Mouse (Mus musculus): ENCODE data around the gene Olfr248. TPM values are rescaled to one million over a fixed set of nuclear protein-coding genes. Genes with fewer than 3 reads are reported as not detected.

Gene Olfr248
- total and polyA plus RNA-seq, 3 experiments, result not detected

GRCm38 (mm10) chr1:174428407-174428806 is 37.6 kb downstream of the Olfr248 start:
- H3K36me3 ChIP-seq (ENCODE audit: control insufficient read depth in 1 of 2, insufficient read depth in 2 of 2, low read length in 2 of 2), result peaks cover 0 to 19% of the 10 kb centered on the region in 2 experiments; a peak in 2 of 4 replicates
- no peaks in the 10 kb centered on the region for H3K79me2 ChIP-seq (ENCODE audit: control insufficient read depth, insufficient read depth, low read length, poor library complexity)
- H3K9ac ChIP-seq (ENCODE audit: control insufficient read depth, low read depth, low read length, poor library complexity, severe bottlenecking), result no peak overlapping the region
- DNase-seq (ENCODE audit: low read depth, low spot score), result peak; percentile 45
- H3K9me3 ChIP-seq (replicated peaks; ENCODE audit: insufficient read depth, low read length), result no peaks in the 10 kb centered on the region
- peaks cover 11 to 15% of the 10 kb centered on the region in 2 experiments for H3K4me1 ChIP-seq (ENCODE audit: control insufficient read depth in 1 of 2, insufficient read depth in 2 of 2, low read length in 2 of 2)
- TF ChIP-seq GATA1 (IDR thresholded peaks at IDR 0.05; ENCODE audit: low read depth, low read length) (peak; percentile 30; the same call in 1 of the 2 replicates), UBTF (IDR thresholded peaks at IDR 0.05; ENCODE audit: borderline replicate concordance, insufficient read depth, low read depth, low read length) (no peak), RAD21 (IDR thresholded peaks at IDR 0.05; ENCODE audit: low read depth, low read length) (no peak), TAL1 (IDR thresholded peaks at IDR 0.05; ENCODE audit: low read length) (peak; percentile 51), TCF12 (IDR thresholded peaks at IDR 0.05; ENCODE audit: low read depth, low read length) (peak; percentile 42), CTCF (IDR thresholded peaks at IDR 0.05 in 2 of 3, conservative IDR thresholded peaks at IDR 0.05 in 1 of 3; ENCODE audit: control insufficient read depth in 1 of 3, insufficient read depth in 1 of 3, low read depth in 2 of 3, low read length in 3 of 3, poor library complexity in 1 of 3, severe bottlenecking in 1 of 3) (no peak), RCOR1 (IDR thresholded peaks at IDR 0.05; ENCODE audit: low read depth, low read length) (0 out of 2 replicates have a peak, but pooled peaks have one; percentile 26), CHD2 (IDR thresholded peaks at IDR 0.05; ENCODE audit: low read length) (no peak), ETS1 (IDR thresholded peaks at IDR 0.05; ENCODE audit: low read depth, low read length) (0 out of 2 replicates have a peak, but pooled peaks have one; percentile 42), EP300 (IDR thresholded peaks at IDR 0.05; ENCODE audit: low read depth in 1 of 2, low read length in 2 of 2) (peak; percentile 53 to 55; a peak in 2 of 4 replicates)
- H3K27ac ChIP-seq (ENCODE audit: control insufficient read depth, low read depth, low read length), result no peak overlapping the region
- H3K27me3 ChIP-seq (ENCODE audit: control insufficient read depth in 1 of 2, insufficient read depth in 2 of 2, low read length in 2 of 2), result no peaks in the 10 kb centered on the region
- H3K4me3 ChIP-seq (ENCODE audit: control insufficient read depth in 1 of 2, insufficient read depth in 1 of 2, low read depth in 2 of 2, low read length in 2 of 2), result no peak overlapping the region

DNA sequence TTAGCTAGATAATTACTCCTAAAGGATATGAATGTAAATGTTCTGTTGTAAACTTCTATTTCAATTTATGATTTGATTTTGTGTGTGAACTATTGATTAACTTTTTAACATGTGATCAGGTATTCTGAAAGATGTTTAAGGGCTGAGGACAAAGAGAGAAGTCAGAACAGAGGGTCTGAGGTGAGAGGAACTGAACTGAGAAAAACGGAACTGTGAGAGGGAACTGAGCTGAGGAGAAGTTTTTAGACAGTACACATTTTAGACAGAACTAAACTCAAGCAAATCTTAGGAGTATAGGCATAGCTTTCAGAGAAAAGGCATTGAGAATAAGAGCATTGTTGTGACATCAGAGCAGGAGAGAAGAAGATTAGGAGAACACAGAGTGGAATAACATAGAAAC is 43.3 kb downstream of the Olfr248 start:
- TF ChIP-seq POLR2A (IDR thresholded peaks at IDR 0.05; ENCODE audit: control insufficient read depth in 1 of 2, insufficient read depth in 1 of 2, low read depth in 1 of 2, low read length in 2 of 2, poor library complexity in 1 of 2), result no peak
- TF ChIP-seq CHD2 (IDR thresholded peaks at IDR 0.05; ENCODE audit: low read length), result no peak
- no peak for TF ChIP-seq MAZ (IDR thresholded peaks at IDR 0.05; ENCODE audit: low read depth, low read length)
- TF ChIP-seq CTCF (IDR thresholded peaks at IDR 0.05 in 2 of 3, conservative IDR thresholded peaks at IDR 0.05 in 1 of 3; ENCODE audit: control insufficient read depth in 1 of 3, insufficient read depth in 1 of 3, low read depth in 2 of 3, low read length in 3 of 3, poor library complexity in 1 of 3, severe bottlenecking in 1 of 3), result no peak
- TF ChIP-seq USF1 (IDR thresholded peaks at IDR 0.05; ENCODE audit: low read depth, low read length), result no peak
- no peak for TF ChIP-seq MYB (IDR thresholded peaks at IDR 0.05; ENCODE audit: low read depth, low read length)
- TF ChIP-seq NELFE (IDR thresholded peaks at IDR 0.05; ENCODE audit: low read depth, low read length), result no peak
- TF ChIP-seq ZMIZ1 (IDR thresholded peaks at IDR 0.05; ENCODE audit: low read depth, low read length), result no peak
- no peak for TF ChIP-seq UBTF (IDR thresholded peaks at IDR 0.05; ENCODE audit: borderline replicate concordance, insufficient read depth, low read depth, low read length)
- no peak for TF ChIP-seq TBP (IDR thresholded peaks at IDR 0.05; ENCODE audit: low read depth, low read length)
- TF ChIP-seq ZC3H11A (IDR thresholded peaks at IDR 0.05; ENCODE audit: low read depth, low read length), result no peak
- no peak for TF ChIP-seq GATA1 (IDR thresholded peaks at IDR 0.05; ENCODE audit: low read depth, low read length)
- H3K9me3 ChIP-seq (replicated peaks; ENCODE audit: insufficient read depth, low read length), result no peaks in the 10 kb centered on the region
- H3K4me3 ChIP-seq (ENCODE audit: control insufficient read depth in 1 of 2, insufficient read depth in 1 of 2, low read depth in 2 of 2, low read length in 2 of 2), result no peak overlapping the region
- no peak overlapping the region for H3K27ac ChIP-seq (ENCODE audit: control insufficient read depth, low read depth, low read length)
- H3K27me3 ChIP-seq (ENCODE audit: control insufficient read depth in 1 of 2, insufficient read depth in 2 of 2, low read length in 2 of 2), result no peaks in the 10 kb centered on the region
- peak; percentile 33 for DNase-seq (ENCODE audit: low read depth, low spot score)
- H3K4me1 ChIP-seq (ENCODE audit: control insufficient read depth in 1 of 2, insufficient read depth in 2 of 2, low read length in 2 of 2), result no peaks in the 10 kb centered on the region
- H3K79me2 ChIP-seq (ENCODE audit: control insufficient read depth, insufficient read depth, low read length, poor library complexity), result no peaks in the 10 kb centered on the region
- H3K9ac ChIP-seq (ENCODE audit: control insufficient read depth, low read depth, low read length, poor library complexity, severe bottlenecking), result no peak overlapping the region
- H3K36me3 ChIP-seq (ENCODE audit: control insufficient read depth in 1 of 2, insufficient read depth in 2 of 2, low read length in 2 of 2), result no peaks in the 10 kb centered on the region

Other genes starting within 250 kb of the Olfr248 start
- gene Olfr420, start 235.4 kb upstream of the Olfr248 start, total RNA-seq (2012; rRNA removed), result not detected in 2 replicates
- not detected for gene Olfr420, start 235.4 kb upstream of the Olfr248 start, polyA plus RNA-seq (2012; ENCODE audit: insufficient read depth in 1 of 2, insufficient read length in 2 of 2, low read depth in 1 of 2, low replicate concordance in 2 of 2, missing spikeins in 1 of 2)
- gene Spta1, start 218.3 kb upstream of the Olfr248 start, total RNA-seq (2012; rRNA removed), result 39.1 and 43.5 TPM in 2 replicates
- gene Spta1, start 218.3 kb upstream of the Olfr248 start, polyA plus RNA-seq (2012; ENCODE audit: insufficient read depth in 1 of 2, insufficient read length in 2 of 2, low read depth in 1 of 2, low replicate concordance in 2 of 2, missing spikeins in 1 of 2), result 10 to 100 TPM; 46.1 to 98.0 TPM
- not detected in 2 replicates for gene Olfr419, start 139.0 kb upstream of the Olfr248 start, total RNA-seq (2012; rRNA removed)
- under 1 TPM in 1 of 2 experiments, not detected in 1; 0.31 TPM for gene Olfr419, start 139.0 kb upstream of the Olfr248 start, polyA plus RNA-seq (2012; ENCODE audit: insufficient read depth in 1 of 2, insufficient read length in 2 of 2, low read depth in 1 of 2, low replicate concordance in 2 of 2, missing spikeins in 1 of 2)
- gene Mptx1, start 60.5 kb upstream of the Olfr248 start, total RNA-seq (2012; rRNA removed), result not detected in 2 replicates
- gene Mptx1, start 60.5 kb upstream of the Olfr248 start, polyA plus RNA-seq (2012; ENCODE audit: insufficient read depth in 1 of 2, insufficient read length in 2 of 2, low read depth in 1 of 2, low replicate concordance in 2 of 2, missing spikeins in 1 of 2), result not detected
- 0.12 TPM in 1 of 2 replicates, not detected in the other for gene Olfr417, start 25.9 kb upstream of the Olfr248 start, total RNA-seq (2012; rRNA removed)
- gene Olfr417, start 25.9 kb upstream of the Olfr248 start, polyA plus RNA-seq (2012; ENCODE audit: insufficient read depth in 1 of 2, insufficient read length in 2 of 2, low read depth in 1 of 2, low replicate concordance in 2 of 2, missing spikeins in 1 of 2), result under 1 TPM in 1 of 2 experiments, not detected in 1; 0.07 TPM
- 0.23 TPM in 1 of 2 replicates, not detected in the other for gene Olfr414, start 33.0 kb downstream of the Olfr248 start, total RNA-seq (2012; rRNA removed)
- under 1 TPM in 1 of 2 experiments, not detected in 1; 0.11 TPM for gene Olfr414, start 33.0 kb downstream of the Olfr248 start, polyA plus RNA-seq (2012; ENCODE audit: insufficient read depth in 1 of 2, insufficient read length in 2 of 2, low read depth in 1 of 2, low replicate concordance in 2 of 2, missing spikeins in 1 of 2)
- not detected in 2 replicates for gene Olfr220, start 51.0 kb downstream of the Olfr248 start, total RNA-seq (2012; rRNA removed)
- not detected for gene Olfr220, start 51.0 kb downstream of the Olfr248 start, polyA plus RNA-seq (2012; ENCODE audit: insufficient read depth in 1 of 2, insufficient read length in 2 of 2, low read depth in 1 of 2, low replicate concordance in 2 of 2, missing spikeins in 1 of 2)
- not detected in 2 replicates for gene Fmn2, start 110.8 kb downstream of the Olfr248 start, total RNA-seq (2012; rRNA removed)
- not detected for gene Fmn2, start 110.8 kb downstream of the Olfr248 start, polyA plus RNA-seq (2012; ENCODE audit: insufficient read depth in 1 of 2, insufficient read length in 2 of 2, low read depth in 1 of 2, low replicate concordance in 2 of 2, missing spikeins in 1 of 2)